Mouse (Mus musculus) CH12.LX (cell line): Measurements from ENCODE around the gene Car10. TPM values are rescaled to one million over a fixed set of nuclear protein-coding genes. Genes with fewer than 3 reads are reported as not detected.

Source experiments
- DNase-seq: peaks from one replicate; pipeline ENCODE4 v3.0.0-alpha.2; 2013; ENCODE audit errors: extremely low read depth
- H3K27ac ChIP-seq: 2 replicates; pipeline ENCODE4 v1.5.1; 2012; ENCODE audit warnings: low read depth, mild to moderate bottlenecking, control low read depth, moderate library complexity; ENCODE audit not compliant: insufficient read depth
- H3K27me3 ChIP-seq: replicated peaks from 2 replicates; pipeline ENCODE3; 2012; ENCODE audit warnings: inconsistent platforms
- H3K36me3 ChIP-seq, 2 experiments: replicated peaks in 1 of 2; 2 replicates each; pipeline versions ENCODE3 to v1.6.1; 2012; ENCODE audit warnings: inconsistent platforms in 1 of 2, low read length in 1 of 2, mild to moderate bottlenecking in 1 of 2, mixed read lengths in 1 of 2, moderate library complexity in 1 of 2; ENCODE audit not compliant: control insufficient read depth in 1 of 2, insufficient read depth in 1 of 2
- H3K4me1 ChIP-seq, 2 experiments: 2 replicates each; pipeline ENCODE4 v1.6.1; 2012; ENCODE audit warnings: inconsistent platforms in 1 of 2, moderate library complexity in 1 of 2; ENCODE audit not compliant: insufficient read depth in 2 of 2, control insufficient read depth in 1 of 2
- H3K4me2 ChIP-seq: 2 replicates; pipeline ENCODE4 v1.6.1; 2012; ENCODE audit warnings: low read depth, mild to moderate bottlenecking, control low read depth; ENCODE audit not compliant: poor library complexity, insufficient read depth, severe bottlenecking
- H3K4me3 ChIP-seq, 3 experiments: fragments of 150-350 bp in 1 of 3; sonication (generic) in 1 of 3; replicated peaks in 1 of 3; 2 replicates each; pipeline versions ENCODE3 to v1.5.1; 2011 to 2012; ENCODE audit warnings: low read depth in 2 of 3, low read length in 2 of 3, mild to moderate bottlenecking in 2 of 3, moderate library complexity in 2 of 3, control low read depth in 1 of 3, improper control_type of control experiment in 1 of 3, inconsistent platforms in 1 of 3, mixed read lengths in 1 of 3; ENCODE audit not compliant: poor library complexity in 1 of 3
- H3K79me2 ChIP-seq: replicated peaks from 2 replicates; pipeline ENCODE4 v1.6.1; 2012; ENCODE audit warnings: mild to moderate bottlenecking, moderate library complexity; ENCODE audit not compliant: control insufficient read depth, poor library complexity, insufficient read depth, severe bottlenecking; ENCODE audit errors: extremely low read depth
- H3K9ac ChIP-seq: 2 replicates; pipeline ENCODE4 v1.6.1; 2012; ENCODE audit warnings: low read depth, mild to moderate bottlenecking, control low read depth, moderate library complexity; ENCODE audit not compliant: insufficient read depth
- H3K9me3 ChIP-seq: replicated peaks from 2 replicates; pipeline ENCODE3; 2012; ENCODE audit warnings: low read length, inconsistent platforms, mixed read lengths
- BHLHE40 ChIP-seq: IDR thresholded peaks from 2 replicates; pipeline ENCODE4 v1.6.1; 2011; ENCODE audit warnings: mild to moderate bottlenecking, low read depth, low read length, improper control_type of control experiment
- CHD1 ChIP-seq: IDR thresholded peaks from 2 replicates; pipeline ENCODE4 v1.6.1; 2012; ENCODE audit warnings: low read depth, low read length, improper control_type of control experiment, inconsistent platforms
- CHD2 ChIP-seq: IDR thresholded peaks from 2 replicates; pipeline ENCODE4 v1.6.1; 2011; ENCODE audit warnings: low read length, improper control_type of control experiment
- CTCF ChIP-seq, 2 experiments: IDR thresholded peaks in 1 of 2; conservative IDR thresholded peaks in 1 of 2; 2 replicates each; pipeline ENCODE4 v1.5.1; 2011 to 2012; ENCODE audit warnings: low read depth in 2 of 2, low read length in 2 of 2, improper control_type of control experiment in 1 of 2, inconsistent platforms in 1 of 2, mild to moderate bottlenecking in 1 of 2, moderate library complexity in 1 of 2
- EP300 ChIP-seq: IDR thresholded peaks from 2 replicates; pipeline ENCODE4 v1.6.1; 2011; ENCODE audit warnings: low read length, improper control_type of control experiment
- KAT2A ChIP-seq: IDR thresholded peaks from 2 replicates; pipeline ENCODE4 v1.6.1; 2012; ENCODE audit warnings: low read length, improper control_type of control experiment, inconsistent platforms; ENCODE audit not compliant: insufficient replicate concordance
- MEF2A ChIP-seq: IDR thresholded peaks from 2 replicates; pipeline ENCODE4 v1.6.1; 2014; ENCODE audit warnings: low read depth, mild to moderate bottlenecking, inconsistent platforms, low read length, improper control_type of control experiment, borderline replicate concordance
- MXI1 ChIP-seq: IDR thresholded peaks from 2 replicates; pipeline ENCODE4 v1.6.1; 2011; ENCODE audit warnings: mild to moderate bottlenecking, low read depth, low read length, improper control_type of control experiment
- NELFE ChIP-seq: IDR thresholded peaks from 2 replicates; pipeline ENCODE4 v1.6.1; 2011; ENCODE audit warnings: low read depth, low read length, improper control_type of control experiment
- PAX5 ChIP-seq: IDR thresholded peaks from 2 replicates; pipeline ENCODE4 v1.6.1; 2012; ENCODE audit warnings: low read length, inconsistent platforms, mixed read lengths
- POLR2A ChIP-seq: IDR thresholded peaks from 2 replicates; pipeline ENCODE4 v1.6.1; 2011; ENCODE audit warnings: low read depth, mild to moderate bottlenecking, improper control_type of control experiment, low read length
- RAD21 ChIP-seq: IDR thresholded peaks from 2 replicates; pipeline ENCODE4 v1.6.1; 2011; ENCODE audit warnings: low read depth, mild to moderate bottlenecking, low read length, improper control_type of control experiment, moderate library complexity
- RCOR1 ChIP-seq: conservative IDR thresholded peaks from 2 replicates; pipeline ENCODE4 v1.6.1; 2012; ENCODE audit warnings: low read depth, mild to moderate bottlenecking, inconsistent platforms, low read length, improper control_type of control experiment
- TBP ChIP-seq: conservative IDR thresholded peaks from 2 replicates; pipeline ENCODE4 v1.6.1; 2011; ENCODE audit warnings: low read depth, low read length, improper control_type of control experiment
- TCF12 ChIP-seq: IDR thresholded peaks from 2 replicates; pipeline ENCODE4 v1.6.1; 2014; ENCODE audit warnings: low read depth, mild to moderate bottlenecking, inconsistent platforms, low read length, improper control_type of control experiment
- UBTF ChIP-seq: IDR thresholded peaks from 2 replicates; pipeline ENCODE4 v1.6.1; 2012; ENCODE audit warnings: low read depth, mild to moderate bottlenecking, inconsistent platforms, low read length, improper control_type of control experiment, moderate library complexity
- USF2 ChIP-seq: conservative IDR thresholded peaks from 2 replicates; pipeline ENCODE4 v1.6.1; 2011; ENCODE audit warnings: low read depth, low read length, improper control_type of control experiment
- ZMIZ1 ChIP-seq: IDR thresholded peaks from 2 replicates; pipeline ENCODE4 v1.6.1; 2012; ENCODE audit warnings: low read depth, mild to moderate bottlenecking, inconsistent platforms, low read length, improper control_type of control experiment
- ZNF384 ChIP-seq: IDR thresholded peaks from 2 replicates; pipeline ENCODE4 v1.6.1; 2012; ENCODE audit warnings: low read depth, low read length, improper control_type of control experiment, inconsistent platforms
- dilution Hi-C: fragments of 300-500 bp; cut with MboI; formaldehyde crosslinking; loops from 2 replicates; pipeline ENCODE4 v1.14.3; 2020; ENCODE audit warnings: low sequenced_read_pairs; ENCODE audit not compliant: extremely low pct_unique_long_range_greater_than_20kb, extremely low pct_ligation_motif_present
- in situ Hi-C: fragments of 300-500 bp; cut with MboI; formaldehyde crosslinking; loops from 3 replicates; pipeline ENCODE4 v1.14.3; 2019; ENCODE audit warnings: low sequenced_read_pairs, low pct_ligation_motif_present, low pct_unique_long_range_greater_than_20kb, mixed read lengths
- polyA plus RNA-seq: library from polyadenylated mRNA; unstranded; fragments of >175 nt; gene quantifications from 2 replicates; pipeline ENCODE4 v1.2.1, GENCODE M21; 2012; ENCODE audit warnings: low read depth; ENCODE audit not compliant: insufficient read length
- total RNA-seq, 2 experiments: library from RNA; depleted of rRNA; stranded (reverse); fragments of 300-350 nt in 1 of 2; fragments of >200 nt in 1 of 2; gene quantifications; 2 replicates each; pipeline ENCODE4 v1.2.3; 2012 to 2014

Gene Car10
- total and polyA plus RNA-seq, 3 experiments, result not detected

DNA sequence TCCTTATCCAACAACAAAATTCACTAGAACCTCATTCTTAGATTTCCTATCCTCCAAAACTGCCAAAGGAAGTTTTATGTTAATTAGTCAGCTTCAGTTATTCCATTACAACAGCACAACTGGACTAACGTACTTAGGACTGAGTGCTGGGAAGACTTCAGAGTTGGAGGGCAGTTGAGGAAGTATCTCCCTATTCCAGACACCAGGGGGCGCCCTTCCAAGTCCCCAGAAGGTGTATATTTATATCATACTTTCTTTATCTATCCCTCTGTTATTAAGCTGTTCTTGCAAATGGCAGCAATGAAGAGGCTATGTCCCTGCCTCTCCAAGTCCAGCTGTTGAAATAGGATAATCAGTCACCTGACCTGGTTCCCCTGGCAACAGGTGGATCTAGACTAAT lies 405.6 kb downstream of the Car10 start (continued):
- no peak for TF ChIP-seq MEF2A

DNA sequence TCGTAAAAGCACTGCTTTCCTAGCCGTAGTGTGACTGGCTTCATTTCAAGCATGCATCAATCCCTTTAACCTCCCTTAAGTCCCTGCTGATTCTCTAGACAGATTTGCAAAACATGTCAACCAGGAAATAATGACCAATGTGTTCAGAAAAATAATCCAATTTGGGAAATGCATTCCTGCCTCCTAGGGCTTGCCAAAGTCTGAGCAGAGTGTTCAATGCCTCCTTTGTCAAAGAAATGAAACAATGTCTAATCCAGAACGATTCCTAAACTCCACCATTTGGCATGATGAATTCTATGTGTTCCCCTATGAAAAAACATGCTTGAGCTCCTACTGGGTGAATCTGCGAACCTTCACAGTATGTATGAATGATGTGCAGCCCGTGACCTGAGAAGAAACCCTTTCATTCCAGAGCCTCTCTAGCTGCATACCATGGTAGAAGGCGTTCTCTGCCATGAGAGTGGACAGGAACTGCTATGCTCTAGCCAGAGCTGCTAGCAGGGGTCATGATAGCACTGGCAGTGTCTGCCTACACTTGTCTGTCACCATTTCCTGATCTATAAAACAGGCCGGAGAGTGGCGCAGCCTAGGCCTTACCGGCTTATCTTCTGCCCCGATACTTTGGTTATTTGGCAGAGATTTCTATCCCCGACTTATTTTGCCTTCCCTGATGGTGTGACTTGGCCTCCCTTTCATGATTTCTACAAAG lies 411.9 kb downstream of the Car10 start:
- no peaks in the 10 kb centered on the region for H3K36me3 ChIP-seq
- no peaks in the 10 kb centered on the region for H3K9me3 ChIP-seq
- H3K27ac ChIP-seq, result no peak overlapping the region
- no peak overlapping the region for H3K4me2 ChIP-seq
- H3K4me1 ChIP-seq, result no peaks in the 10 kb centered on the region
- dilution Hi-C loops (no loop called here), in situ Hi-C loops (loop anchor here (25.0 kb wide), 1 partner anchor 303 kb away; no protein-coding TSS in a partner anchor)
- H3K79me2 ChIP-seq, result no peaks in the 10 kb centered on the region
- no peak for DNase-seq
- no peak overlapping the region for H3K4me3 ChIP-seq
- TF ChIP-seq TBP (no peak), KAT2A (no peak), TCF12 (no peak), RAD21 (no peak), EP300 (no peak), MXI1 (no peak), NELFE (no peak), USF2 (no peak), PAX5 (no peak), CHD2 (no peak), UBTF (no peak), CHD1 (no peak), ZMIZ1 (no peak), POLR2A (no peak), RCOR1 (no peak)
- no peak overlapping the region for H3K9ac ChIP-seq
- peaks cover 54% of the 10 kb centered on the region for H3K27me3 ChIP-seq

DNA sequence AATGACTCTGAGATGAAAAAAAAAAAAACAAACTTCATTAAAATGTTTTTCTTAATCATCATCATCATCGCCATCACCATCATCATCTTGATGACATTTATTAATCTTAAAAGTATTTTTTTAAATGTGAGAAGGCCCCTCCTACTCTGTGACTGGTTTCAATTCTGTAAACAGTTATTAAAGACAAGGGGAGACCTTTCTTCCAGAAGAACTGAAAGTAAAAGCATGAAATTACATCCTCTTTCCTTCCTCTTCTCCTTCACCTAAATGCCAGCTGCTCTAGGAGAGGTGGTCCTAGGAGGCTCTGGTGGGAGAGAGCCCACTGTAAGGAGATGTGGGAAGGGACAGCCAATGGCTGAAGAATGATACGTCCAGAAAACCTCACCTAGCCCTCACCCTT lies 415.0 kb downstream of the Car10 start:
- Histone ChIP-seq H3K27ac (no peak overlapping the region), H3K79me2 (no peaks in the 10 kb centered on the region), H3K4me1 (no peaks in the 10 kb centered on the region), H3K4me2 (no peak overlapping the region), H3K27me3 (peaks cover 53% of the 10 kb centered on the region), H3K4me3 (no peak overlapping the region)
- DNase-seq, result no peak
- in situ Hi-C loops, result loop anchor here (25.0 kb wide), 1 partner anchor 299 kb away; no protein-coding TSS in a partner anchor
- TF ChIP-seq ZNF384 (no peak), RCOR1 (no peak), UBTF (no peak), BHLHE40 (no peak), CTCF (conservative IDR thresholded peaks at IDR 0.05 in 1 of 2, IDR thresholded peaks at IDR 0.05 in 1 of 2; ENCODE audit: low read depth in 2 of 2, low read length in 2 of 2) (no peak)
- TF ChIP-seq, all 38 proteins: peak for 0
- Histone ChIP-seq H3K36me3 (no peaks in the 10 kb centered on the region), H3K9me3 (no peaks in the 10 kb centered on the region), H3K9ac (no peak overlapping the region)
- dilution Hi-C loops, result no loop called here
